Mouse (Mus musculus): Measurements from ENCODE around the gene Nhsl2.

The Nhsl2 gene

DNA sequence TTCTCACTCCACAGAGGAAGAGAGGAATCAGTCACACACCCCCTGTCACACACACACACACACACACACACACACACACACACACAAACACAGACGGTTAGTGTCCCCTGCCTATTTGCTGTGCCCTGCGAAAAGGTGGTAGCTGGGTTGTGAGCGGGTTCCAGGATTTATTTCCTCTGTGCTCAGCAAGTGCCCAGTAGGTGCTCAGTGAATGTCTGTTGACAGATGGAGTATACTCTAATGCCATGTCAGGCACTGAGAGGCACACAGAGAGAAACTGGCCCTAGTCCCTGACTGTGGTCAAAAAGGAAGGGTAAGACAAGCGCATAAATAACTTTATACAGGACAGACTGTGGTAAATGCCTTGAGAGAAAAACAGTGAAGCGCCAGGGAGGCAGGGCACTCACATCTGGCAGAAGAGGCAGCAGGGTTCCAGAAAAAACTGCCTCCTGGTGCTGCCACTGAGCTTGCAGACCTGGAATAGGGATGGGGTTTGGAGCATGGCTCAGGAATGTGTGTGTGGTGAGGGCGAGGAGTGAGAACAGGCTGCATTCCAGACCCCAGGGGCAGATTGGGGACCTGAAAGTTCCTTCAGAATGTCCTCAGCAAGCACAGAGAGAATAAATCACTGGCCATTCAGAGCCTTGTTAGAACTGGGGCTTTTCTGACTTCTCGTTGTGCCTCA lies 52.8 kb downstream of the Nhsl2 start:
- DNase-seq (ENCODE audit: low read depth, low spot score) = no peak

DNA sequence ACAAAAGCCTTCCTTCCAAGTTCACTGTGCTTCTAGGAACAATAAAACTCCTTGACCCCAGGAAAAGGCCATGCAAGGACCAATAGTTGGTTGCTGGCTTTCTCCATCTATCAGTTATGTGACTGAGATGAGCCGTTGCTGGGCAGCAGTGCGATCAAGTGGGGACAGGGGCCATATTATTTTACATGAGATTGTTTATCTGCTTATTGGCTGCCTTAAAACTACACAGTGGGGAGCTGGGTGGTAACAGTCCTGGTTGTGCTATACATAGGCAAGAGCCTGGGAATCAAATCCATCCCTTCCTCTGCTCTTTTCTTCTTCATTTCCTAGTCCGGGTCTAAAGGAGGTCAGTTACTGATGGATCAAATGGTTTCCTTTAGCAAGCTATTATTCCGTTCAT lies 53.4 kb downstream of the Nhsl2 start:
- no peak for DNase-seq (ENCODE audit: low read depth, low spot score)

DNA sequence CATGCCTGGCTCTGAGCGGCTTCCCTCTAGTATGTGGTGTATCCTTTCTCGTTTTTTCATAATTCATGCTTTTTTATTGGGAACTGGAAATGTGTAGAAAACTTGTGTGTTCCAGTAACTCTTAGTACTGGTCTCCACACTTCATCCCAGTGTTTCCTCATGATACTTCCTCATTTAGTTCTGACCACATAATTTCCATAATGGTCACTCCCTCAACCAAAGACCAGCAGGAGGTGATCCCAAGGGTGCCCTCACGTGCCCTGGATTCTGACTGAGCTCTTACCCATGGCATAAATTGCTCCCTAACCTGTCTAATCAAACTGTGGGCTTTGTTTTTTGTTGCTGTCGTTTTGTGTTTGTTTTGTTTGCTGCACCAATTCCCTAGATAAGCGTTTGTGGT lies 58.1 kb downstream of the Nhsl2 start:
- DNase-seq (ENCODE audit: low read depth, low spot score) = no peak

DNA sequence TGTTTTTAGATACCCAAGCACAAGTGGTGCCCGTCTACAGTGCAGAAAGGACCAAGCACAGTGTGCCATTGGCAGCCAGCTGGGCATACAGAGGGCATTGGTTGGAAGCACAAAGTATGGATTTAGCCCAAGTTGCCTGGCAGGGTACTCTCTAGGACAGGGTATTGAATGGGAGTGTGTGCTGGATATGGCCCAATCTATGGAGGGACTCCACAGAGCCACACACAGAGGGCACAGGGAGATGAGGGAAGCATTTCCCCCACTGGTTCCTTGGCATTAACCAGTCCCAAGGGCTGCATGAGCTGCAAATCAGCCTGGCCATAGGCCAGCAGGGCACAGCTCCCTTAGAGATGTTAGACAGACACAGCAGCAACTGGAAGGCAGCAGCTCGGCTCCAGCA lies 79.9 kb downstream of the Nhsl2 start:
- DNase-seq (ENCODE audit: low read depth, low spot score) = no peak

DNA sequence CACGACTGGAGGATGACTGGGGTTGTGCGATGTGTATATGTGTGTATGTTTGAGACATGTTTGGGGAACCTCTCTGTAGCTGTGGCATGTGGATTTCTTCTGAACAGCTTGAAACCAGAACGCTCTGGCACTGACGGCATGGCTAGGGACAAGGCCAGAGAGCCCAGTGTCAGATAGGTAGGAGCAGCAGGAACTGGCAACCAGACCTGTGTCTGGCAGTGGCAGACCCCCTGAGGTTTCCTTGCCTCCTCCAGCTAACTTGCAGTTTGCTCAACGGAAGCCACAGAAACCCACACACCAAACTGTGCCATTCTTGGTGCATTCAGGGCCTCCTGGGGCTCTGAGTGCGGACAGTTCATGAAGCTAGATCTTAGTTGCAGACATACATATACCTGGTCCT lies 81.1 kb downstream of the Nhsl2 start:
- no peak for DNase-seq (ENCODE audit: low read depth, low spot score)

DNA sequence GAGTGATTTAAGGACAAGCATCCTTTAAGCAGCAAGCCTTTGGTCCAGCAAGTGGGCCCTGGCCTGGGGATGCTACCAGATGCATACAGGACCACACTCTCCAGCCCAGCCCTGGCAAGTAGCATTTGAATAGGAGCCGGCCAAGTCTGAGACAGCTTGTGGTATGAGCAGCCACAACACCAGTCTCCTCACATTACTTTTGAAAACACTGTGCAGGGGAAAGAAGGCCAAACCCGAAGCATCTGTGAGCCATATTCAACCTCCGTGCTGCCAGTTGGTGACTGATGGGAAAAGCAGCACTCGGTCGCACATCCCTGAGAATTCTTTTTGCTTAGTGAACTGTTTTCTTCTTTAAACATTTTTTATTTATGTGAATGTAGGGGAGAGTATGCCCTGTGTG lies 81.8 kb downstream of the Nhsl2 start:
- DNase-seq (ENCODE audit: low read depth, low spot score) = no peak

DNA sequence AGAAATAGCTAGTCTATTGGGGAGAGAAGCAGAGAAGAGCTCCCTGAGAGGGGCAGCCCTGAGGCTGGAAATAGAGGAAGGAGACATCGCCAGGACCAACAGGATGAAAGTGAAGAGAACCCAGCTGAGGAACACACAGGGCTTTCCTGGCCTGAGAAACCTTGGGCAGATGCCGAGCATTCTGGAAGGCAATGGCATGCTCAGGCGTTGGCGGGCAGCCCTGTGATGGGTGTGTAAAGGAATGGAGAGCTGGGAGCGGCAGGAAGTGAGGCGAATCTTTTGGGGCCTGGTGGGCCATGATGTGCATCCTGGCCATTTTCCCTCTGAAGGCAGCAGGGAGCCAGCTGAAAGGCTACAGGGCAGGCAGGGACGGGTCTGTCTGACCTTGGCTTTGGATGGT lies 83.1 kb downstream of the Nhsl2 start:
- no peak for DNase-seq (ENCODE audit: low read depth, low spot score)

DNA sequence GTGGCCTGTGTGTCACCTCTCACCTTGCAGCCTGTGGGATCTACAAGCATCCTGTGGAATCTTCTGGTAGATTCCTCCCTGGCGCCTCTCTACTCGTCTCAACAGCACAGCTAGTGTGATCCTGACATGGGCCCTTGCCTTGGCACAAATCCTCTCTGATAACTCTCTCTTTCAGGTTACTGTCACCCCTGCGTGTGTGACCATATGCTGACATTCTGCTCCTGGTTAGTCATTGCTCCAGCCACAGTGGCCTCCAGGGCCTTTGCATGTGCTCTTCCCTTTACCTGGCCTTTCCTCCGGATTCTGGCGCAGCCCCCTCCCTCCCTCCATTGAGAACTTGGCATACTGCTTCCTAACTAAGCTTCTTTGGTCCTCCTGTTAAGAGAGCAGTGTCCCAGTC lies 84.2 kb downstream of the Nhsl2 start:
- DNase-seq (ENCODE audit: low read depth, low spot score) = no peak

DNA sequence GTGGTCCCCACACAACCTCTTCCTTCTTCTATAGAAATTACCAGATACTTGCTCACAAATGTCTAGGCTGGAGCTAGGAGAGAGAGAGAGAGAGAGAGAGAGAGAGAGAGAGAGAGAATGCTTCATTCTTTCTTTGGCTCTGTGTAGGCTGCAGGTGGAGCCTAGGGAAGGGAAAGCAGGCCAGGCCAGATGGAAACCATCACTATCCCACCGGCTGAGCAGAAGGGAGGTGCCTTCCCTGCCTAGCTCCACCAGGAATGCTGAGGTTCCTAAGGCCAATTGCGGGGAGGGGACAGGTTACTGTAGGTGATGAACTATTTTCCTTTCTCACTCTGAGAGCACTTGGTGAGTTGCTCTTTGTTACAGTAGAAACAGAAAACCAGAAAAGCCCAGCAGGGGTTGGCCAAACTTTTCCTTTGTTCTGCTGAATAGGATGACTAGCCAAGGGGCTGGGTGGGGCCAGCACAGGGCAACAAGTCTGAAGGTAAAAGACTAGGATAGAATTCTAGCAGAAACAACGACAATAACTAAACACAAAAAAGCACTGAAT lies 86.2 kb downstream of the Nhsl2 start:
- DNase-seq (ENCODE audit: low read depth, low spot score) = no peak

DNA sequence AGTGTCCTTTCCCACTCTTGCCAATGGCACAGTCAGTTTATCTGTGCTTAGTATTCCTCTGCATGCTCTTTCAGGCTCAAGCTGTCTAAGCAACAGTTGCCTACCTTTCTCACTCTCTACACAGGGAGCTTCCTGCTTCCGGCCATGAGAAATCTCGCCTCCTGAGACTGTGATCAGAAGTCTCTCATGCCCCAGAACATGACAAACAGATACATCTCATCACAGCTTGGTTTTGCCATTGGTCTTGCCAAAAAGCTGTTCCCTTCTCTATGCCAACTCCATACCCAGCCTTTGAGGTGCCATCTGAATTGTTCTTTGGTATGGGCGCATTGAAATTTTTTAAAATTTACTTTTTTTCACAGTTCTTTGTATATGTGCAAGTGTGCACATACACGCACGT lies 90.3 kb downstream of the Nhsl2 start:
- no peak for DNase-seq (ENCODE audit: low read depth, low spot score)

DNA sequence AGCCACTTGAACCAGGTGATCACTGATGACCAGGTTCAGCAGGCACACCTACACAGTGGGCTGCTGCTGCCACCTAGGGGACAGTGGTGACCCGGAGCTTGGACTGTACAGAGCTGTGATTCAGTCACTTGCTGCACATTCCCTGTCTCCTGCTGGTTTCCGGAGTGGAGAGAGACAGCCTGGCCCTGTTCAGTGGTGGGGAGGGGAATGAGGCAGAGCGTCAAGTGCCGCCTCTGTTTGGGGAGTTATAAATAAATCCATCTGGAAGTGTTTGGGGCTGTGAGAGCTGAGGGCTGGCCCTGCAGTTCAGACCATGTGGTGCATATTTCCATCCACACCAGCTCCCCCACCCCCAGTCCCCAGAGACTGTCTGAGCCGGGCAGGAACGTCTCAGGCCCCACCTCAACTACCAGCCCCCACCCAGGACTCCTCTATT lies 93.3 kb downstream of the Nhsl2 start:
- peak; percentile 65 for DNase-seq (ENCODE audit: low read depth, low spot score)

DNA sequence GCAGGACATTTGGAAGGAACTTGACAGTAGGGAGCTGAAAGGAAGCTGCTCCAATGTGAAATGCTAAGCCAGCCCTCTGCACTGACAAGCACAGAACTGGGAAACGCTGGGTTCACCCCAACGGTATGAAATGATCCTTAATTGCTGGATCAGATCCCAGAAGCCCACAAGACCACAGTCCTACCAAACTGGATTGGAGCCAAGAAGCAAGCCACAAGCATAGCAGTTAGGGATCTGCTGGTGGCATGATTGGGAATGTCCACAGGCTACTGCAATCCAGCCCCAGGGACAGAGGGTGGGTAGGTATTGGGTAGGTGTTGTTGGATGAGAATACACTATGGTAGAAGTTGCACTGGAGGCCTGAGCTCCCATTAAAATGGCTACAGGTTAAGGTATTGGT lies 94.6 kb downstream of the Nhsl2 start:
- DNase-seq (ENCODE audit: low read depth, low spot score) = no peak

DNA sequence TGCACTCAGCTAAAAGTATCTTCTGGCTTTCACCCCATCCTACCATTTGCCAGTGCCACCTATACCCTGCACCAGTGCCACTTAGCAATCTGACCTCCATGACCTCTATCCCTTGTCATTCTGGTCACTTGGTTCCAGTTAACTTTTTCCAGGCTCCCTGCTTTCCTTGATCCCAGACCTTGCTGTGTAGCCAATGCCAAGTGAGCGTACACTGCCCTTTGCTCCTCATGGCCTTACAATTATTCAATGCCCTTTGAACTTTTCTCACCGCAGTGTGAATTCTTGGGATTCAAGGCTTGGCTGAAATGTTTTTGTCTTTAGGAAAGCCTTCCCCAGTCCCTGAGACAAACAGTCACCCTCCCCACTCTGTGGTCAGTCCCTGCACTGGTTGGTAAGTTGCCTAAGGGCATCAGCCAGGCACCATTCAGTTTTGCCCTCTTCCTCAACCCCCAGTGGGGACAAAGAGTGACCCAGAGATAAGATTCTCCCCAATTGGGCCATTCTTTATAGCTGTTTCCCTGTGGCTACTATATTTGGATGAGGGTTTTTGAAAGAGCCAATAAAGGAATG lies 95.7 kb downstream of the Nhsl2 start:
- DNase-seq (ENCODE audit: low read depth, low spot score) = no peak

DNA sequence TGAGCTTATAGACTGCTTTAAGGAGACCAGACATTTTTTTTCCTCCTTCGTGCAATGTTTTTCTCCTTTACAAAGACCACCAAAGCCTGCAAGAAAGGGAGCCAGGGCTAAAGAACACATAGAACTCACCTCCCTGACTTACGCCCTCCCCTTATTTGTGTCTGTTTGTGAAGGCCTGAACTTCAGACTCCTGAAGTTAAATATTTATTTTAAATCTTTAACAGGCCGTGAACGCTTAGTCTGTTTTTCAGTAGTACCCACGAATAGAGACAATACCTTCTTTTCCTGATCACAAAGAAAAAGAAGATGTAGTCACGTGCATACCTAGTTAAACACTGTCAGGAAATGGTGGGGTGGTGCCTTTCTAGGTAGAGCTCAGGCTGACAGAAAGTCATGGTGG lies 103.3 kb downstream of the Nhsl2 start:
- no peak for DNase-seq (ENCODE audit: low read depth, low spot score)

DNA sequence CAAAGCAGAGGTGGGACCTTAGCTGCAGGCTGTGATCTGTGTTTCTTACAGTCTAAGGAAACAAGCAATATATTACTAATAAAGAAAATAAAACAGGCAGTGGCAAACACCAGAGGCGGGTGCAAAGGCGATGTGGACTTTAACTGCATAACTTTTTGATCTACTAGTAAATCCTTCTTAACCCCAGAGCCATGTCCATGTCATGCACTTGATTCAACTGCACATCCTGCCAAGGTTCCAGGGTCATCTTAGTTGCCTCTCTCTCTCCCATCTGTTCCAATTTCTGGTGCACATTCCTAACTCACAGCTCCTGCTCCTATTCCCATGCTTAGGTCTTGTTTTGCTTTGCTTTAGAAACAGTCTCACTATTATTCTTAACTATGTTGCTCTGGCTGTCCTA lies 104.1 kb downstream of the Nhsl2 start:
- no peak for DNase-seq (ENCODE audit: low read depth, low spot score)

DNA sequence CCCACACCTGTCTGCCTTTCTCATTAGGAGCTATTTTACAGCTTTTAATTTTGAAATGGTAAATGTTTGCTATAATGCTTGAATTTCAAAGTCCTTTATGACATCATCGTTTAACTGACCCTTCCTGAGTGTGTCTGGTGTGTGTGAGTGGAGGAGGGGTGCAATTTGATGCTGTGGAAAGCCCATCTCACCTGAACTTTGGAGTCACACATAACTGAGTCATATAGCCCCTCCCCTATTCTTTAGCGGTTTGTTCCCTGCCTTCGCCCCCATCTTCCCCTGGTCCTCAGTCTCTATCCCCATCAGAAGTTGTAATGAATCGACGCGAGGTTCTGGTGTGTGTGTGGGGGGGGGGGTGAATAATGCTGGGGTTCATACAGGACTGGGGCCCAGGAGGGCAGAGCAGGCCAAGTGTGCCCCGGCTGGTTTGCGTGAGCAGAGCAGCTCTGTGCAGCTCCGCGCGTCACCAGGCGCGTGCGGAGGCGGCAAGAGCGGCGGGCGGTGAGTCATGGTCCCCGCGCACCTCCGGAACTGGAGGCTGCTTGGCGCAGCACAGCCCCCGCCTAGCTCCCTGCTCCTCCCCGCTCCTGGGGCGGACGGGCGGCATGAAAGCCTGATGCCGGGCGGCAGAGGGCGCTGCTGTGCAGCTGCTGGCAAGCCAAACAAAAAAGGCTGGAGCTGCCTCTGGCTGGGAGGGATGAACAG lies 104.8 kb downstream of the Nhsl2 start:
- peak; percentile 94 for DNase-seq (ENCODE audit: low read depth, low spot score)

DNA sequence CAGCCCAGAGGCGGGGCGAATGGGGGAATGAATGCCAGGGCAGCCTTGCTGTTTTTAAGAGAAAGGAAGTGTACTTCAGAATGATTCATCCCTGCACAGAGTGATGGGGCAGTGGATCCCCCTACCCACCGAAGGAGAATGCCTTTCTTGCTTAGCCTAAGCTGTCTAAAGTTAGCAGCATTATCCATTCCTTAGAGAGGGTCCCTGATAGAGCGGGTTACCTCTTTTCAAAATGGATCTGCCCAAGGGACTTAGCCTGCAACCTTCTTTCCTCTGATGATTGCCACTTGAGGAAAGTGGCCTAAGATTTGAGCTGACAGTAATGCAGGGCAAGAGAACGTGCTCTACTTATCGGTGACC lies 105.3 kb downstream of the Nhsl2 start:
- DNase-seq (ENCODE audit: low read depth, low spot score) = no peak

DNA sequence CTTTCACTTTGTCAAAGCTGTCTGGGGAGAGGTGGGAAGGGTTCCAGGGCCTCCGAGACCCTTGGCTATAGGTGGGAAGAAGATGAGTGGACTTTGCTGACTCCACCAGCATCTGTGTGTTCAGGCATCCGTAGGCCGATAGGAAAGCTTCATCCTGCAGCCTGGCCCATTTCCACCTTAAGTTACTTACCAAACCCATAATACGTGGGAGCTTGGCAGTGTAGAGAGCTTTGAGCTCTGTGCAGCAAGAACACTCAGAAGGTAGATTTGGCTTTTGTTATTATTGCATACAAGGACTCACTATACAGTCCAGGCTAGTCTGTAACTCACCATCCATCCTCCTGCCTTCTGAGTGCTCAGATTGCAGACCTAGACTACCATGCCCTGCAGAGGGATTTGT lies 112.7 kb downstream of the Nhsl2 start:
- no peak for DNase-seq (ENCODE audit: low read depth, low spot score)

DNA sequence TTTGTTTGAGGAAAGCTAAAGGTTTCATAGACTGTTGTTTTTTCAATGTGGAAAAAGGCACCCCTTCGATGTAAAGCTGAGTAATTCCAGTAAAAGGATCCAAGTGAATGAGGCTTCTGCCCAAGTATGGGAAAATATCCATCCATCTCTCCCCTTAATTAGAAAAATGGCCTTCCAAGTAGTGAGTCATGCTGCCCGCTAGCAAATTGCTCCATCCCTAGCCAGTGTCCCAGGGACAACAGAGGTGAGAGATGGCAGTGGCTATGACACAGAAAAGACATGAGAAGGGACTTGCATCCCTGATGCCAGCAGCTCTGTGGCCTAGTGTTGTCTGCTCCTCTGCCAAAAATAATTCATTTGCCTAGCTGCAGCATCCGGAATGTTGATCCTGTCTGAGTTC lies 114.5 kb downstream of the Nhsl2 start:
- DNase-seq (ENCODE audit: low read depth, low spot score) = no peak

DNA sequence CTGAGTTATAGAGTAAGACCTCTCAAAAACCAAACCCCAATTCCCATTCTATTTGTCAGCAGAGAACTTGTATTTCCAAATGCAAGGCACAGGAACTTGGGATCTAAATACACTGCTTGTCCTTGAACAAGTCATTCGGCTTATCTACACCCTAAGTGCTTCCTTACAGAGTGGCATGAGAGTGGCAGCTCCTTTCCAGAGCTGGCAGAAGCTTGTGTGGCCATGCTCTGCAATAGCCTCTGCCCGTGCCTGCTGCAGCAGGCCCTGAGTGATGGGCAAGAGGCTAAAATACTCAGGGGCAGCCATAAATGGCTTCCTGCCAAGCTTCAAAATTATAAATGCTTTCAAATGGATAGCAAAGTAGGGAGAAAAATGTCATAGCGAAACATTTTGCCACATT lies 123.8 kb downstream of the Nhsl2 start:
- no peak for DNase-seq (ENCODE audit: low read depth, low spot score)

DNA sequence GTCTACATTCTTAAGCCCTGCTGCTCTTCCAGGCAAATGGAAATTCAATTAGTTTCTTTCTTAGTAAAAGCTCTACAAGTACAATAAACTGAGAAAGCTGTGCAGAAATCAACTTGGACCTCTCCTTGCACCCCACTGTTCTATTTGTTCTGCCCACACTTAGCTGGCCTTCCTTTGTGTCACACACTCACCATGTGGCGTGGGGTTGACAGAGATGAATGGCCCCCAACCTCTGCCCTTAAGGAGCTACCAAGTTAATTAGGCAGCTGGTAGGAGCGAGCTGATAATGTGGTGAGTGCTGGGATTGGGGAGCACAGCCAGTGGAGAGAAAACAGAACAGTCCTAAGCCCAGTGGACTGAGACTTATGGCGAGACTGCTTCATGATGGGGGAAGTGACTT lies 127.7 kb downstream of the Nhsl2 start:
- no peak for DNase-seq (ENCODE audit: low read depth, low spot score)

DNA sequence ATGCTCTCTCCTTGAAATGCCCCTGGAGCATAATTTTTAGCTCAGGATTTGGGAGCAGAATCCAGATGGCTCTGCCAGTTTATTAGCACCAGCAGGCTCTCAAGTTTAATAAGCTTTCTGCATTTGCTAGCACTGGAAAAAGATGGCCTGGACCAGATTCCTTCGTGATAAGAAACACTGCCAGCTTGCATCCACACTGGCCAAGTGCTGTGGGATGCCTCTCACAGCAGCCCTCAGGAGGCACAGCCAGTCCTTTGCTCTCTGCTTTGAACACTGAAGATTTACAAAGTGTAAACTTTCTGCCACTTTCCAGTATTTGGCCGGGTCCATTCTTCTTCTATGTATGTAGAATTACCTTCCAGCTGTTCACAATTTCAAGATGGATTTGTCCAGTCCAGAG lies 129.7 kb downstream of the Nhsl2 start:
- no peak for DNase-seq (ENCODE audit: low read depth, low spot score)

DNA sequence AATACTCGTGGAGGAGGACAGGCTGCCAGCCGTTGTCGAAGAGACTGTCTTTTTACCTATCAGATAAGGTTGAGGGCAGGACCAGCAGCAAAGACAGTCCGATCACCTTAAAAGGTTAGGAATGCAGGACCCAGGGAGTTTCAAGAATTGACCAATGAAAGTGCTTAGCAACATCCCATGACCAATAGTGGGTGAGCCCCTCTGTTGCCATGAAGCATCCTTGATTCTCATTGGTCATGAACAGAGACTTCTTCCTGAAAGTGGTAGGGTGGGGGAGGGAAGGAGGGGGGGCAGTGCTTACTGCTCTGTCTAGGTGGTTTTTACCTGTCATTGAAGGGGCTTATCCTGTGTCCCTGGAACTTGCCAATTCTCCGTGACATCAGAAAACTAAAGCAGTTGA lies 130.1 kb downstream of the Nhsl2 start:
- peak; percentile 56 for DNase-seq (ENCODE audit: low read depth, low spot score)
